Mouse (Mus musculus): Measurements from ENCODE around the gene Kif11.

The Kif11 gene

DNA sequence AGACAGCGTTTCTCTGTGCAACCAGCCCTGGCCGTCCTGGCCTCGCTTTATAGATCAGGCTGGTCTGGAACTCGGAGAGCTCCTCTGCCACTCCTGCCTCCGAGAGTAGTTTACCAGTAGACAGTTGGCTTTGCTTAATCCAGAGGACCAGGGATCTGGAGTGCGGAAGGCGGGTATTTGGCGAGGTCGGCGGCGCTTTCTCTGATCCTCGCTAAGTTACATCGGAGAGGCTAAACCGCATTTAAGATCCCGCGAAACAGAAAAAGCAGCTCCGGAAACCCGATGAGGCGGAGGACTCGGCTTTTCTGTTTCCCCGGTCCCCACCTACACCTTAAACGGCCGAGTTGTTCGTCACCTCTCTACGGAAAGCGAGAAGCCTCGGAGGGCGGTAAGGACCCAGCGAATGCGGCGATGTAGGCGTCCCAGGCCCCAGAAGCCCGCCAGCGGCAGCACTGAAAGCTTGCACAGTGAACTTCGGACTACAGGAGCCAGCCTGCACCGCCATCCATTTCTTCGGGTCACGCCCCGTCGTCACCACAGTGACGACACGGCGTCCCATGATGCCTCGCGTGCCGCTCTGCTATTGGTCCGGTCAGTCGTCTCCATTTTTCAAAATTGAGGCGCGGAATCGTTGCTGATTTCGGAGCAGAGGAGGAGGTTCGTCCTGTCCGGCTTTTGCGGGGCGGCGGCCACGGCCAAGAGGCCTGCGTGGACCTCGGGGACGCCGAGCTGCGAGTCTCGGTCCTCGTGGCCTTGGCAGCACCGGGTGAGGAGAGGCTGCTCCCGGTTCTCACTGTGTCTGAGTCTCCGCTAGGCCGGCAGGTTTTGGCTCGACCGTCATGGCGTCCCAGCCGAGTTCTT lies at the start of gene Kif11:
Kif11 (plus strand) TSS at position 649 of the 861 bp plus-strand sequence.
- peak; percentile 96 for DNase-seq (ENCODE audit: low spot score)

DNA sequence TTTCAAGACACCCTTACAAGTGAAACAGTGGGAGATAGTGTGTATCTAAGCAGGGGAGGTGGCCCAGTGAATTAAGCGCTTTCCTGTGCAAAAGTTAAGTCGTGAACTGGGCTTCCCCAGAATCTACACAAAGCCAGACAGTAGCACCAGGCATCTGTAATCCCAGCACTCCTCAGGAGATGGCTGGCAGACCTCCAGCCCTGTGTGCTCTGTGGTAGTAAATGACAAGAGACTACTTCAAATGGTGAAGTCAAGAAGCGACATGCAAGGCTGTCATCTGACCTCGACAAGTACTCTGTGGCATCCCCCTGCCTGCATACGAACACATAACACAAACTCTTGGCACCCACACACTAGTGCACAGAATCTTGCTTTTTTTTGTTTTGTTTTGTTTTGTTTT lies 49.0 kb upstream of the Kif11 start:
- no peak for DNase-seq (ENCODE audit: low spot score)

GRCm38 (mm10) chr19:37332726-37333125 lies 43.5 kb upstream of the Kif11 start:
- no peak for DNase-seq (ENCODE audit: low spot score)

GRCm38 (mm10) chr19:37333357-37333756 lies 42.8 kb upstream of the Kif11 start:
- DNase-seq (ENCODE audit: low spot score): no peak

DNA sequence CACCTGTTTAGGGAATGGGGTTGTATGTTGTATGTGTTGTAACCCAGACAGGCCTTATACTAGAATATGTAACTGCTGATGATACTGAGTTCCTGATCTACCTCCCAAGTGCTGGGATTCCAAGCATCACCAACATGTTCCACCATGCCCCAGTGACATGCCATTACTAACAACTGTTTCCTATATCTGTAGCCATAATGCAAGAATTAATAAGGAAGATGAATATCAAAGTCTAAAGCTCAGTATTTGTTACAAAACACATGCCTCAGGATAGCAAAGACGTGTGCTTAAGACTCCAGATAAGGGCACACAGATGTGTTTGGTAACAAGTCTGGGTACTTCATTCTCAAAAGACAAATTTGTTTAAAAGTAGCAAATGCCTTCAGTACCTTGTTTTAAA lies 40.8 kb upstream of the Kif11 start:
- DNase-seq (ENCODE audit: low spot score): no peak

DNA sequence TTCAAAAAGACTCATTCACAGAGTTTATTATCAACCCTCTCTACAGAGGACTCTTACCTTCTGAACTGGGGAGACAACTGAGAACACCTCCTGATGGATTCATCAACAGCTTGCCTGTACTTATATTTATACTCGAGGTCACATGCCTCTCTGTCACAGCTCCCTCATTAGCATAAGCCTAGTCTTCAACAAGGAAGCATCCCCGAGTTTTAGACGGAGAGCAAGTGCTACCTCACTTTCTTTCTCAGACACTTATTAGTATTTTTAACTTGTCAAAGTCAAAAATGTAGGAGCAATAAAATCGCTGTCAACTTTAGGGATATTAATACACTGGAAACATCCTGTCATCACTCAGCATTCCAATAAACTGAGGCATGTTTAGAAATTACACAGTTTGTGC lies 38.5 kb upstream of the Kif11 start, which contains the start of gene Ide:
Ide (minus strand) TSS at position 101 of the 400 bp plus-strand sequence.
- no peak for DNase-seq (ENCODE audit: low spot score)

GRCm38 (mm10) chr19:37340495-37340894 lies 35.7 kb upstream of the Kif11 start:
- DNase-seq (ENCODE audit: low spot score): no peak

GRCm38 (mm10) chr19:37340931-37341330 lies 35.3 kb upstream of the Kif11 start:
- no peak for DNase-seq (ENCODE audit: low spot score)

GRCm38 (mm10) chr19:37343899-37344298 lies 32.3 kb upstream of the Kif11 start:
- no peak for DNase-seq (ENCODE audit: low spot score)

- DNase-seq (ENCODE audit: low spot score): no peak
Measured at GRCm38 (mm10) chr19:37346258-37346657, 29.9 kb upstream of the Kif11 start.

DNA sequence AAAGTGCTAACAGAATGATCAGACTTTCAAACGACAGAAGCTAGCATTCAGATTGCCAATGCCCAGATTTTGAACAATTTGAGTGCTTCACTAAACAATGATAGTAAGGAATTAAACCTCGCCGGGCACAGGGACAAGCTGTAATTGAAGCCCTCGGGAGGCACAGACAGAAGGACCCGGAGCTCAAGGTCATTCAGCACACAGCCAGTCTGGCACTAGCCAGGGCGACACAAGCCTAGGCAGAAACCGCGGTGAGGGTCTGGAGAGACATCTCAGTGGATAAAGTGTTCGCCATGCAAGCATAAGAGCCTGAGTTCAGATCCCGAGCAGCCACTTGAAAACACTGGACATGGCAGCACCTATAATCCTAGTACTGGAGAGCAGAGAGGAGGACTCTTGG lies 27.9 kb upstream of the Kif11 start:
- no peak for DNase-seq (ENCODE audit: low spot score)

DNA sequence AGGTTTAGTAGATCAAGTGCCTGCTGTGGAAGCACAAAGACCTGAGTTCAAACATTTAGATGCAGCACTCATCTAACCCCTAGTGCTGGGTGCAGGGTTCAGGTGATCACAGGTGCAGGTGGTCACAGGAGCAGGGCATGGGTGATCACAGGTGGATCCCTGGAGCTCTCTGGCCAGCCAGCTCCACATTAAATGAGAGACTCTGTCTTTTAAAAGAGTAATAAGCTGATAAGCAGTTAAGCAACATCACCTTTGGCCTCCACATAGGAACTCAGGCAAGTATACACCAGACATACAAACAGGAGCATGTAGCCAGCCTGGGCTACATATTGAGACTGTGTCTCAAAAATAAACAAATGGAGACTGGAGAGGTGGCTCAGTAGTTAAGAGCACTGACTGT lies 27.3 kb upstream of the Kif11 start:
- DNase-seq (ENCODE audit: low spot score): no peak

DNA sequence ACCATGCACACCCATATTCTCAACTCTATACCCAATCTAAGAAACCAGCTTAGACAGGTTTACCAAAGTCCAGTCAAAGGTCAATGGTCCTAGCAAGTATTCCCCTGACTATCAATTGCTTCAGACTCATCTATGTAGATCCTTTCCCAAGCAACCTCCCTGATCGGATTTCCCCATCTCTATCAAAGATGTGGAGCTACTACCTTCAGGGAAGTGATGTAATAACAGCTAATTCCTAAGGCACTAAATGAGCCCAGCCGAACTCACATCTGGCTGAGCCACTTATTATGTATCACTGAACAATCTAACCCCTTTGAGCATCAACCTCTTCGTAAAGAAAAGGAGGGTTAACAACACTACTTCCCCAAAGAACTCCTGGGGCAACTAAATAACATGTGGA lies 23.4 kb upstream of the Kif11 start:
- no peak for DNase-seq (ENCODE audit: low spot score)

DNA sequence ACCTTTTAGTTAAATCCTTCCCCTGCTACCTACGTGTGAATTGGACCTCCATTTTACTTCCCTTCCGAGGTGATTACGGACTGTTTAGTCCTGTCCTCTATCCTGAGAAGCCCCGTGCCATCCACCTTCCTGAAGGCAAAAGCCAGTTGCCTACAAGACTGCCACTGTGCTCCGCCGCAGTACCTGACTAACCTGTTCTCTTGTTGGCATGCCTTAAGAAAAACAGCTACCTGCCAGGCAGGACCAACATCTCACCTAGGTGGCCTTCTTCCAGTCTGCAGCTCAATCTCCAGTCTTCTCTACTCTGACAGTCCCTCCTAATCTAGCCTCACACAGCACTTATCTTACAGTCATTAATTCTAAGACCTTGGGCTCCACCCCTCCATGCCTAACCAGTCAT lies 22.9 kb upstream of the Kif11 start:
- no peak for DNase-seq (ENCODE audit: low spot score)

GRCm38 (mm10) chr19:37360044-37360443 lies 16.2 kb upstream of the Kif11 start:
- no peak for DNase-seq (ENCODE audit: low spot score)

GRCm38 (mm10) chr19:37362545-37362944 lies 13.7 kb upstream of the Kif11 start:
- DNase-seq (ENCODE audit: low spot score): no peak

DNA sequence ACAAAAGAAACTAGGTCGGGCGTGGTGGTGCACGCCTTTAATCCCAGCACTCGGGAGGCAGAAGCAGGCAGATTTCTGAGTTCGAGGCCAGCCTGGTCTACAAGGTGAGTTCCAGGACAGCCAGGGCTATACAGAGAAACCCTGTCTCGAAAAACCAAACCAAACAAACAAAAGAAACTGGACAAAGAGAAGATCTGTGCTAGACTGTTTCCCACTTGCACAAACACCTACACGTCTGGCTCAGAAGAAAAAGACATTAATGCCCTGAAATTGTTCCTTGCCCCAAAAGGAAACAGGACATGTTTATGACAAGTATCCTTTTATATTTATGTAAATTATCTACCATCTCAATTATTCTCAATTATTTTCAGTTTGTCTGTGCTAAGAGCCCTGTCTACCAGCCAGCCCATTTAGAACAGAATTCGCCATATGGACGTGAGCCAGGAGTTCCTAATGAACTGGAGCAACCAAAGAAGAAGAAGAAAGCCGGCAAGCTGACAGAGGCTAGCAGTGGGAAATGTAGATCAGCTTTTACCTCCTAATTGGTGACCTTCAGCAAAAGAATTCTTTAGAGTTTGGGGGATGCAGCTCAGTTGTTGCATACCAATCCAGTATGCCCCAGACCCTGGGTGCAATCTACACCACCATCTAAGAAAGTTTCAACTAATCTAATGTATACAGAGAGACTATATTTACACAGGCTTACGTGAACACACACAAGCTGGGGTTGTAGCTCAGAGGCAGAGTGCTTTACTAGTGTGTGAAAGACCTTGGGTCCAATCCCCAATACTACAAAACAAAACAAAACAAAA lies 12.9 kb upstream of the Kif11 start:
- DNase-seq (ENCODE audit: low spot score): no peak

DNA sequence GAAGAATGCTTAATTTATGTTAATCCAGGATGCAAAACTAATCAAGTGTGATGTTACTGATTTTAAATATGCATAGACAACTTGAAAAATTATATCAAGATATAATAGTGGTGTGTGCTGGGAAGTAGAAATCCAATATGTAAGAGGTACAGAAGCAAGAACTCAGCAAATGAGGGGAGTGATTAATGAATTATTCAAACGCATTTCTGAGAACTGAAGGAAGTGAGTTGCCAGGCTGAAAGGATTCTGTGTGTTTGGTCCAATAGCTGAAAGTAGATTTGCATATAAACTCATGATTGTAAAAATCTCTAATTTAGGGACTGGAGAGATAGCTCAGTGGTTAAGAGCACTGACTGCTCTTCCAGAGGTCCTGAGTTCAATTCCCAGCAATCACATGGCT lies 7.2 kb upstream of the Kif11 start:
- no peak for DNase-seq (ENCODE audit: low spot score)

DNA sequence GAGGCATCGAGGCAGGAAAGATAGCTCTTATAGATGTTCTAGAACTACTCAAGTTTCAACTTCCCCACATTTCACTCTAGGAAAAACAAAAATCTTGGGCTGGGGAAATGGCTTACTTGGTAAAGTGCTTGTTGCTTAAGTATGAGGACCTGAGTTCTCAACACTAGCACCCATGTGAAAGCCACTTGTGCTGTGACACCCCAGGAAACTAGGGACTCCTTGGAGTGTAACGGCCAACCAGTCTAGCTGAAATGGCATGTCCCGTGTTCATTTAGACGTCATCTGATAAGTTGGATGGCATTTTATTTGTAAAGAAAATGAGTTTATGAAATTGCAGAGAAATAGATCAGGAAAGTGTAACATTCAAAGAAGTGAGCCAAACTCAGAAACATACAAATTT lies 6.3 kb upstream of the Kif11 start:
- DNase-seq (ENCODE audit: low spot score): no peak

DNA sequence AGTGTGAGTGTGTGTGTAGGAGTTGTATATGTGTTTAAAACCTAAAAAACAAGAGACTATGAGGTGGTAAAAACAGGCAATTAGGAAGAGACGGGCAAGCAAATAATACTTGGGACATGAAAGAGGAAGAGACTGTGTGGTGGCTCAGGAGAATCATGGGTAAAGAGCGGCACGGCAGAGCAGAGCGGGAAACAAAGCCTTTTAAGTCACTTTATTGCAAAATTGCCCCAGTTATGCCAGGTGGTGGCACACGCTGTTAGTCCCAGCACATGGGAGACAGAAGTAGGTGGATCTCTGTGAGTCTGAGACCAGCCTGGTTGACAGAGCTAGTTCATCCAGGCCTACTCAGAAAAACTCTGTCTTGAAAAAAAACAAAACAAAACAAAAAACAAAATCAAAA lies 5.8 kb upstream of the Kif11 start:
- no peak for DNase-seq (ENCODE audit: low spot score)

DNA sequence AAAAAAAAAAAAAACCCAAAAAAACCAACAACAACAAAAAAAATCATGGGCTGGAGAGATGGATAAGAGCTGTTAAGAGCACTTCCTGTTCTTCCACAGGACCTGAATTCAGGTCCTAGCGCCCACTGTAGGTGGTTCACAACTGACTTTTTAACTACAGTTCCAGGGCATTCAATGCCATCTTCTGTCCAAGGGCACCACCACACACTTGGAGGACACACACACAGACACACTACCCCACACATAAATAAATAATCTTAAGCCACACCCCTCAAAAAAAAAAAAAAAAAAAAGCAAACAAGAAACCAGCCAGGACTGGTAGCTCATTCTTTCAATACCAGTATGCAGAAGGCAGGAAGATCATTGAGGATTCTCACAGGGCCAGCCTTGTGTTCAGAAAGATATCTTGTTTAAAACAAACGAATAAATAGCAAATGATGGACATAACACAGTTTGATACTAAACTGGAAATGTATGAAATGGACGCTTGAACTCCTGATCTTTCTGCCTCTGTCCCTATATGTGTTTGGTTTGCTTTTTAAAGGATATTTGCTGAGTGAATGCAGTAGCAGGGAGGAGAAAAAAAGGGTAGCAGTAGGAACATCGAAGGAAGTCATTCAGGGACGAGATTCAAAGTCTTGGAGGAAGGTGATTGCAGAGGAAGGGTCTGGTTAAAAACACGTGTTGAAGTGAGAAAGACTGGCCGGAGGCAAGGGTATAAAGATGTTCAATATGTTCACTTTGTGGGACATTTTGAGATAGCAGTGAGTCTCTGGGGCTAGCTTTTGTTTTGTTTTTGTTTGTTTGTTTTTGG lies 1.1 kb upstream of the Kif11 start:
- no peak for DNase-seq (ENCODE audit: low spot score)

GRCm38 (mm10) chr19:37376841-37377240 lies 638 bp downstream of the Kif11 start:
- no peak for DNase-seq (ENCODE audit: low spot score)

Measured in ovary, postnatal 14 days (tissue).